ENCODE assay signal across 7 mouse cellular contexts in the genomic region with DNA sequence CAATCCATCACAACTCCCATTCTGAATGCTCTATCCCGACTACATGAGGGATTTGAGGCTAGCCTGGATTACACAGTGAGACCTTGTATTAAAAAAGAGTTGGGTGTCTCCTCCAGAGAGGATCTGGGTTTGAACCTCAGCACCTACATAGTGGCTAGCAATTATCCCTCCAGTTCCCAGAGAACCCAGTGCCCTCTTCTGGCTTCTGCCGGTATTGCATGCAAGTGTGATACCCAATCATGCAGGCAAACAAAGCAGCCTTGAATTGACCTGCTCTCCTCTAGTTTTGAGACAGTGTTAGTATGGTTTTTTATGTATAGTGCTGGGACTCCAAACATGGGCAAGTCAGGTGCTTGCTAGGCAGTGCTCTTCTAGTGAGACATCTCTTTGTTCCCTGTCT. TPM values are rescaled to one million over a fixed set of nuclear protein-coding genes. Genes with fewer than 3 reads are reported as not detected.
DNase-seq lines count a peak whose midpoint lies in the region; ATAC-seq and TF ChIP-seq lines count a peak whose summit lies in the region.

No protein-coding gene starts in this region.

- TF ChIP-seq POLR2A in spleen, adult 2 months (IDR thresholded peaks at IDR 0.05; ENCODE audit: low read depth, low read length) = no peak

- H3K27ac ChIP-seq in heart, embryonic 16.5 days (ENCODE audit: low read length) = no peak overlapping the region
- H3K27ac ChIP-seq in spleen, adult 2 months (ENCODE audit: insufficient read depth, low read length) = no peak overlapping the region

- peak overlapping the region; percentile 82; the same call in 1 of the 2 replicates for H3K4me3 ChIP-seq in E14TG2a.4 (replicated peaks; ENCODE audit: low read length)
- no peak overlapping the region for H3K4me3 ChIP-seq in heart, embryonic 16.5 days (ENCODE audit: low read length)
- H3K4me3 ChIP-seq in spleen, adult 2 months (ENCODE audit: extremely low read depth, insufficient read depth, insufficient read length) = no peak overlapping the region

- WGBS in heart, embryonic 16.5 days = 8% methylated on average over 2 of the region's 2 CpGs
- WGBS in spleen, adult 2 months = 17% methylated on average over 2 of the region's 2 CpGs

- H3K27me3 ChIP-seq in E14TG2a.4 (ENCODE audit: insufficient read depth, low read length) = no peaks in the 10 kb centered on the region
- H3K27me3 ChIP-seq in heart, embryonic 16.5 days (ENCODE audit: control insufficient read depth, insufficient read depth, low read length) = peaks cover 4% of the 10 kb centered on the region; the same call in 1 of the 2 replicates
- H3K27me3 ChIP-seq in spleen, adult 2 months (ENCODE audit: control insufficient read depth, insufficient read depth, low read length) = no peaks in the 10 kb centered on the region

- no peak overlapping the region for H3K9ac ChIP-seq in heart, embryonic 16.5 days (ENCODE audit: low read length)

- peaks cover 67% of the 10 kb centered on the region for H3K36me3 ChIP-seq in E14TG2a.4 (ENCODE audit: insufficient read depth, low read length)
- peaks cover 7% of the 10 kb centered on the region for H3K36me3 ChIP-seq in heart, embryonic 16.5 days (ENCODE audit: control insufficient read depth, insufficient read depth)
- no peaks in the 10 kb centered on the region for H3K36me3 ChIP-seq in spleen, adult 2 months (ENCODE audit: control insufficient read depth, insufficient read depth, low read length)

- no peaks in the 10 kb centered on the region for H3K9me3 ChIP-seq in E14TG2a.4 (ENCODE audit: low read length)
- no peaks in the 10 kb centered on the region for H3K9me3 ChIP-seq in heart, embryonic 16.5 days (replicated peaks; ENCODE audit: control insufficient read depth, low read length)

- TF ChIP-seq CTCF in E14TG2a.4 (conservative IDR thresholded peaks at IDR 0.05; ENCODE audit: low read length) = peak; percentile 96
- peak; percentile 44; the same call in 1 of the 2 replicates for TF ChIP-seq CTCF in spleen, adult 2 months (IDR thresholded peaks at IDR 0.05; ENCODE audit: extremely low read depth, insufficient read depth, insufficient read length, insufficient replicate concordance)

- peaks cover 81% of the 10 kb centered on the region for H3K4me1 ChIP-seq in E14TG2a.4 (replicated peaks; ENCODE audit: low read depth, low read length)
- peaks cover 25% of the 10 kb centered on the region for H3K4me1 ChIP-seq in heart, embryonic 16.5 days (ENCODE audit: control insufficient read depth, insufficient read depth, low read length)
- no peaks in the 10 kb centered on the region; the same call in 1 of the 2 replicates for H3K4me1 ChIP-seq in spleen, adult 2 months (ENCODE audit: control insufficient read depth, insufficient read depth, insufficient read length)

- ATAC-seq in heart, embryonic 16.5 days (replicated peaks; ENCODE audit: extremely low read depth, insufficient read depth, low FRiP score) = no peak

- peak overlapping the region; percentile 92 for H3K4me2 ChIP-seq in heart, embryonic 16.5 days (ENCODE audit: low read depth, low read length)

- peak; percentile 85 for DNase-seq in NIH3T3 (ENCODE audit: low read depth)
- peak; percentile 72 for DNase-seq in embryo, embryonic 10 days (ENCODE audit: low spot score)
- DNase-seq in layer of hippocampus, postnatal 10 days (ENCODE audit: low spot score in 2 of 2) = peak; percentile 75 to 80
- peak; percentile 88 for DNase-seq in lung, postnatal 14 days
- DNase-seq in spleen, adult 2 months (ENCODE audit: low read depth in 1 of 2, low spot score in 2 of 2) = peak; percentile 35 to 76

RNA-seq across cellular contexts. Expression of a gene that starts 2.7 kb away (rescaled TPM):
- polyA plus RNA-seq in heart, embryonic 16.5 days (2015; fragmentation: Nextera tagmentation; extraction: Ambion mirVana) = 59.5 and 60.3 TPM in 2 replicates
- 1 to 10 TPM; 7.5 to 8.0 TPM for total RNA-seq in layer of hippocampus, postnatal 10 days (2021)
- polyA plus RNA-seq in spleen, adult 2 months (2012; rRNA removed) = 9.6 and 13.5 TPM in 2 replicates

RNA-seq across cellular contexts. Expression of a gene that starts 3.0 kb away (rescaled TPM):
- 15.7 and 15.9 TPM in 2 replicates for polyA plus RNA-seq in heart, embryonic 16.5 days (2015; fragmentation: Nextera tagmentation; extraction: Ambion mirVana)
- 1 to 10 TPM; 7.7 to 9.7 TPM for total RNA-seq in layer of hippocampus, postnatal 10 days (2021)
- 4.2 and 4.4 TPM in 2 replicates for polyA plus RNA-seq in spleen, adult 2 months (2012; rRNA removed)

RNA-seq across cellular contexts. Expression of a gene that starts 8.1 kb away (rescaled TPM):
- polyA plus RNA-seq in heart, embryonic 16.5 days (2015; fragmentation: Nextera tagmentation; extraction: Ambion mirVana) = not detected in 2 replicates
- total RNA-seq in layer of hippocampus, postnatal 10 days (2021) = under 1 TPM in 1 of 2 experiments, not detected in 1; 0.25 TPM
- not detected in 2 replicates for polyA plus RNA-seq in spleen, adult 2 months (2012; rRNA removed)

RNA-seq across cellular contexts. Expression of a gene that starts 19.1 kb away (rescaled TPM):
- polyA plus RNA-seq in heart, embryonic 16.5 days (2015; fragmentation: Nextera tagmentation; extraction: Ambion mirVana) = 1.6 and 1.9 TPM in 2 replicates
- total RNA-seq in layer of hippocampus, postnatal 10 days (2021) = not detected
- 0.09 TPM in 1 of 2 replicates, not detected in the other for polyA plus RNA-seq in spleen, adult 2 months (2012; rRNA removed)

RNA-seq across cellular contexts. Expression of a gene that starts 38.0 kb away (rescaled TPM):
- polyA plus RNA-seq in heart, embryonic 16.5 days (2015; fragmentation: Nextera tagmentation; extraction: Ambion mirVana) = 0.46 and 0.49 TPM in 2 replicates
- under 1 TPM; 0.51 to 0.78 TPM for total RNA-seq in layer of hippocampus, postnatal 10 days (2021)
- polyA plus RNA-seq in spleen, adult 2 months (2012; rRNA removed) = 0.13 and 0.18 TPM in 2 replicates
